Mouse (Mus musculus): ENCODE measurements around the gene Fam166b.

DNA sequence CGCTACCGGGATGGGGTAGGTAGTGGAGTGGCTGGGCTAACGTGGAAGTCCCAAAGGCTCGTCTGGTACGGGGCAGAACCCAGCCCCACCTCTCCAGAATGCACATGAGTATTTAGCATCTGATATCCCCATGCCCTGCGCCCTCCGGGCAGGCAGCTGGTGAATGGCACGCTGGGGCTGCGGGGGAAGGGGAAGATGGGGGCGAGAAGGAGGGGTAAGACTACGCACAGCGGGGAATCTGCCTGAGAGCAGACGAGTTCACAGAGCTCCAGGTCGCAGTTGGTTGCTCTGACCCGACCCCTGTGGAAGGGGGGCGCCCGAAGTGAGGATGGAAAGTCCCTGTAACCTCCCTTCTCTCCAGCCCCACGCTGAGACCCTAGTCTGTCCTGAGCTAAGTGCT is 24.5 kb upstream of the Fam166b start:
- no peak for TF ChIP-seq POLR2A (IDR thresholded peaks at IDR 0.05; ENCODE audit: insufficient read depth, low read depth, low read length)
- TF ChIP-seq CTCF (IDR thresholded peaks at IDR 0.05): no peak

All from heart, adult 2 months (tissue).